Mouse (Mus musculus): ENCODE measurements around the gene Srrt.

Srrt gene

GRCm38 (mm10) chr5:137337190-137337589 is 29.7 kb upstream of the Srrt start:
- no peak for DNase-seq

- DNase-seq, result no peak
Measured at GRCm38 (mm10) chr5:137335066-137335465, 27.6 kb upstream of the Srrt start.

- DNase-seq, result no peak
Measured at GRCm38 (mm10) chr5:137334317-137334716, 26.8 kb upstream of the Srrt start.

- DNase-seq, result peak; percentile 89 to 93
Measured at GRCm38 (mm10) chr5:137333512-137334174, 26.2 kb upstream of the Srrt start, which contains the start of gene Slc12a9. Slc12a9 (minus strand) TSS chr5:137333597.

- DNase-seq, result no peak
Measured at GRCm38 (mm10) chr5:137332857-137333511, 25.5 kb upstream of the Srrt start.

- no peak for DNase-seq
Measured at GRCm38 (mm10) chr5:137330910-137331309, 23.4 kb upstream of the Srrt start.

- DNase-seq, result no peak
Measured at GRCm38 (mm10) chr5:137320996-137321395, 13.5 kb upstream of the Srrt start.

GRCm38 (mm10) chr5:137318570-137318969 is 11.1 kb upstream of the Srrt start:
- DNase-seq, result no peak

GRCm38 (mm10) chr5:137317361-137317760 is 9.9 kb upstream of the Srrt start:
- DNase-seq, result no peak

- no peak for DNase-seq
Measured at GRCm38 (mm10) chr5:137315084-137315903, 7.8 kb upstream of the Srrt start.

GRCm38 (mm10) chr5:137314193-137315083 is 7.0 kb upstream of the Srrt start, which contains the start of gene Trip6:
Trip6 (minus strand) TSS chr5:137314404.
- no peak for DNase-seq

GRCm38 (mm10) chr5:137313466-137314192 is 6.2 kb upstream of the Srrt start:
- no peak for DNase-seq

GRCm38 (mm10) chr5:137308356-137308755 is 882 bp upstream of the Srrt start:
- DNase-seq, result no peak

GRCm38 (mm10) chr5:137306439-137307005 is 952 bp downstream of the Srrt start:
- DNase-seq, result no peak

GRCm38 (mm10) chr5:137305822-137306221 is 1.7 kb downstream of the Srrt start:
- no peak for DNase-seq

- DNase-seq, result no peak
Measured at GRCm38 (mm10) chr5:137304816-137305215, 2.7 kb downstream of the Srrt start.

GRCm38 (mm10) chr5:137304165-137304564 is 3.3 kb downstream of the Srrt start:
- DNase-seq, result no peak

GRCm38 (mm10) chr5:137303609-137304008 is 3.9 kb downstream of the Srrt start:
- no peak for DNase-seq

GRCm38 (mm10) chr5:137301253-137301652 is 6.2 kb downstream of the Srrt start:
- no peak for DNase-seq

GRCm38 (mm10) chr5:137299240-137299639 is 8.2 kb downstream of the Srrt start:
- no peak for DNase-seq

- DNase-seq, result no peak
Measured at GRCm38 (mm10) chr5:137297126-137297525, 10.3 kb downstream of the Srrt start.

All from thymus, adult 18-20 months (tissue).